In the genomic region with DNA sequence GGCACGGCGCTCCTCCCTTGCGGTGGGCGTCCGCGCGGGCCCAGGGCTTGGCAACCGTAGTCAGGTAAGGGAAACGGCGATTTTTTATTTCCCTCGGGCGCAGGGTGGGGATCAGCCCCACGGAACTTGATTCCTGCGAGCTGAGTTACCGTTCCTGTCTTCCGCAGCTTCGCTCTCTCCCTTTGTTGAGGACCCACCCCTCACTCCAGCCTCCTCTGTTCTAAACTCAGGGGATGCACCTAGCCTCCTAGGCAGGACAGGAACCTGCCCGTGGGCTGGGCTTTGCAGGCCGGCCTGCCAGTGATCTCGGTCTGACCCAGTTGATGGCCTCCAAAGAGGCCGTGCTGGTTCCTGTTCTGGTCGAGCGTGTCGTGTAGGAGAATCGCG, we compare ENCODE assay signal across 8 mouse cellular contexts. TPM values are rescaled to one million over a fixed set of nuclear protein-coding genes. Genes with fewer than 3 reads are reported as not detected.
DNase-seq lines count a peak whose midpoint lies in the region; ATAC-seq and TF ChIP-seq lines count a peak whose summit lies in the region.

No protein-coding gene starts in this region.

- peaks cover 18% of the 10 kb centered on the region for H3K4me1 ChIP-seq in heart, embryonic 11.5 days (ENCODE audit: control insufficient read depth, insufficient read depth, low read length)
- H3K4me1 ChIP-seq in ES-E14 (ENCODE audit: control insufficient read depth in 2 of 2, insufficient read depth in 2 of 2, low read length in 2 of 2, poor library complexity in 1 of 2) = peaks cover 0 to 2% of the 10 kb centered on the region in 2 experiments; a peak in 1 of 4 replicates
- H3K4me1 ChIP-seq in megakaryocyte, embryonic 14.5 days = peaks cover 64% of the 10 kb centered on the region

- H3K4me3 ChIP-seq in heart, embryonic 11.5 days (ENCODE audit: low read depth, low read length) = peak overlapping the region; percentile 54
- peak overlapping the region; percentile 77 to 79 for H3K4me3 ChIP-seq in ES-E14 (ENCODE audit: insufficient read depth in 1 of 2, low read depth in 1 of 2, low read length in 2 of 2, poor library complexity in 1 of 2, severe bottlenecking in 1 of 2)
- peak overlapping the region; percentile 100 for H3K4me3 ChIP-seq in megakaryocyte, embryonic 14.5 days (replicated peaks)

- H3K36me3 ChIP-seq in heart, embryonic 11.5 days (ENCODE audit: control insufficient read depth, insufficient read depth, low read length) = peaks cover 15% of the 10 kb centered on the region
- peaks cover 15% of the 10 kb centered on the region for H3K36me3 ChIP-seq in ES-E14 (ENCODE audit: control insufficient read depth, insufficient read depth, low read length, poor library complexity, severe bottlenecking)
- H3K36me3 ChIP-seq in megakaryocyte, embryonic 14.5 days (replicated peaks; ENCODE audit: low read length) = peaks cover 56% of the 10 kb centered on the region

- in situ Hi-C loops in ES-E14 (cut with MboI; ENCODE audit: low sequenced_read_pairs in 2 of 2, unreplicated experiment in 2 of 2) = no loop called here

- WGBS in heart, embryonic 11.5 days (ENCODE audit: insufficient replicate concordance) = under 1% methylated on average over 26 of the region's 26 CpGs

- H3K4me2 ChIP-seq in heart, embryonic 11.5 days = peak overlapping the region; percentile 67

- no peak for DNase-seq in heart, postnatal 25 days (ENCODE audit: low spot score)
- DNase-seq in ES-E14 (ENCODE audit: low read depth, low spot score) = no peak
- no peak for DNase-seq in urinary bladder, postnatal 10 days (ENCODE audit: low spot score)
- DNase-seq in right cerebral cortex, postnatal 4 days = no peak
- no peak for DNase-seq in kidney, adult 18-20 months

- H3K9ac ChIP-seq in heart, embryonic 11.5 days (ENCODE audit: low read depth, low read length) = peak overlapping the region; percentile 75
- H3K9ac ChIP-seq in ES-E14 (ENCODE audit: insufficient read depth, low read depth, low read length, poor library complexity, severe bottlenecking) = peak overlapping the region; percentile 95

- no peak; the same call in 1 of the 2 replicates for ATAC-seq in heart, embryonic 11.5 days (replicated peaks; ENCODE audit: insufficient number of reproducible peaks, low FRiP score, low TSS enrichment)
- ATAC-seq in granulocyte monocyte progenitor cell, adult 5-6 weeks (replicated peaks; ENCODE audit: poor library complexity, severe bottlenecking) = peak; percentile 6

- H3K27ac ChIP-seq in heart, embryonic 11.5 days (ENCODE audit: low read depth, low read length) = peak overlapping the region; percentile 95
- H3K27ac ChIP-seq in ES-E14 (ENCODE audit: insufficient read depth, low read depth, low read length, poor library complexity, severe bottlenecking) = peak overlapping the region; percentile 70

- H3K9me3 ChIP-seq in heart, embryonic 11.5 days (replicated peaks; ENCODE audit: control insufficient read depth, low read length) = no peaks in the 10 kb centered on the region
- no peaks in the 10 kb centered on the region for H3K9me3 ChIP-seq in ES-E14 (ENCODE audit: control insufficient read depth, insufficient read depth, low read depth, low read length)
- H3K9me3 ChIP-seq in megakaryocyte, embryonic 14.5 days = no peaks in the 10 kb centered on the region

- intact Hi-C loops in heart, postnatal 25 days (cut with DNase I) = loop anchor here (10.0 kb wide), 1 partner anchor 276 kb away; a partner anchor contains a TSS

- no peaks in the 10 kb centered on the region for H3K27me3 ChIP-seq in heart, embryonic 11.5 days (ENCODE audit: control insufficient read depth, insufficient read depth, low read length)
- H3K27me3 ChIP-seq in megakaryocyte, embryonic 14.5 days (replicated peaks) = no peaks in the 10 kb centered on the region

TF ChIP-seq in ES-E14, 5 proteins besides CTCF, POLR2A, EP300 and RAD21:
- TF ChIP-seq ZC3H11A (IDR thresholded peaks at IDR 0.05; ENCODE audit: borderline replicate concordance, low read depth, low read length) (no peak), MAFK (IDR thresholded peaks at IDR 0.05; ENCODE audit: insufficient read depth, low read depth, low read length) (no peak), HCFC1 (IDR thresholded peaks at IDR 0.05; ENCODE audit: borderline replicate concordance, insufficient read depth, low read length) (no peak), CHD2 (IDR thresholded peaks at IDR 0.05; ENCODE audit: low read depth, low read length) (no peak), ZNF384 (IDR thresholded peaks at IDR 0.05; ENCODE audit: low read depth, low read length) (no peak)

RNA-seq across cellular contexts. Expression of a gene that starts 0.4 kb away (rescaled TPM):
- polyA plus RNA-seq in heart, embryonic 11.5 days (2014; fragmentation: Nextera tagmentation; extraction: Ambion mirVana) = 41.5 and 42.3 TPM in 2 replicates
- 10 to 100 TPM; 19.8 to 20.2 TPM for total RNA-seq in heart, postnatal 25 days (2021)
- 15.0 and 17.8 TPM in 2 replicates for total RNA-seq in ES-E14 (2012; rRNA removed)
- 15.0 and 27.7 TPM in 2 replicates for total RNA-seq in granulocyte monocyte progenitor cell, adult 5-6 weeks (2014; fragmentation: Nextera tagmentation)
- 19.7 and 26.2 TPM in 2 replicates for total RNA-seq in granulocyte monocyte progenitor cell, adult 5-6 weeks (2017)
- 5.7 and 19.6 TPM in 2 replicates for polyA plus RNA-seq in megakaryocyte, embryonic 14.5 days (2012; ENCODE audit: insufficient read depth, low replicate concordance)

RNA-seq across cellular contexts. Expression of a gene that starts 0.7 kb away (rescaled TPM):
- polyA plus RNA-seq in heart, embryonic 11.5 days (2014; fragmentation: Nextera tagmentation; extraction: Ambion mirVana) = 171 and 186 TPM in 2 replicates
- total RNA-seq in heart, postnatal 25 days (2021) = 1 to 10 TPM; 2.4 TPM
- 120 and 132 TPM in 2 replicates for total RNA-seq in ES-E14 (2012; rRNA removed)
- total RNA-seq in granulocyte monocyte progenitor cell, adult 5-6 weeks (2014; fragmentation: Nextera tagmentation) = 79.1 and 81.0 TPM in 2 replicates
- 186 and 201 TPM in 2 replicates for total RNA-seq in granulocyte monocyte progenitor cell, adult 5-6 weeks (2017)
- polyA plus RNA-seq in megakaryocyte, embryonic 14.5 days (2012; ENCODE audit: insufficient read depth, low replicate concordance) = 4.6 and 33.1 TPM in 2 replicates

RNA-seq across cellular contexts. Expression of a gene that starts 6.3 kb away (rescaled TPM):
- 162 and 166 TPM in 2 replicates for polyA plus RNA-seq in heart, embryonic 11.5 days (2014; fragmentation: Nextera tagmentation; extraction: Ambion mirVana)
- 10 to 100 TPM; 15.3 to 16.2 TPM for total RNA-seq in heart, postnatal 25 days (2021)
- total RNA-seq in ES-E14 (2012; rRNA removed) = 98.6 and 123 TPM in 2 replicates
- 154 and 174 TPM in 2 replicates for total RNA-seq in granulocyte monocyte progenitor cell, adult 5-6 weeks (2014; fragmentation: Nextera tagmentation)
- 251 and 253 TPM in 2 replicates for total RNA-seq in granulocyte monocyte progenitor cell, adult 5-6 weeks (2017)
- 14.6 and 43.9 TPM in 2 replicates for polyA plus RNA-seq in megakaryocyte, embryonic 14.5 days (2012; ENCODE audit: insufficient read depth, low replicate concordance)

RNA-seq across cellular contexts. Expression of a gene that starts 28.9 kb away (rescaled TPM):
- polyA plus RNA-seq in heart, embryonic 11.5 days (2014; fragmentation: Nextera tagmentation; extraction: Ambion mirVana) = 1.5 and 2.0 TPM in 2 replicates
- 1 to 10 TPM; 1.1 to 1.3 TPM for total RNA-seq in heart, postnatal 25 days (2021)
- total RNA-seq in ES-E14 (2012; rRNA removed) = 0.13 TPM in 1 of 2 replicates, not detected in the other
- 0.75 TPM in 1 of 2 replicates, not detected in the other for total RNA-seq in granulocyte monocyte progenitor cell, adult 5-6 weeks (2014; fragmentation: Nextera tagmentation)
- total RNA-seq in granulocyte monocyte progenitor cell, adult 5-6 weeks (2017) = 0.15 and 0.30 TPM in 2 replicates
- not detected in 2 replicates for polyA plus RNA-seq in megakaryocyte, embryonic 14.5 days (2012; ENCODE audit: insufficient read depth, low replicate concordance)

RNA-seq across cellular contexts. Expression of a gene that starts 29.2 kb away (rescaled TPM):
- 56.6 and 59.5 TPM in 2 replicates for polyA plus RNA-seq in heart, embryonic 11.5 days (2014; fragmentation: Nextera tagmentation; extraction: Ambion mirVana)
- 10 to 100 TPM; 24.6 to 25.2 TPM for total RNA-seq in heart, postnatal 25 days (2021)
- total RNA-seq in ES-E14 (2012; rRNA removed) = 21.4 and 22.4 TPM in 2 replicates
- total RNA-seq in granulocyte monocyte progenitor cell, adult 5-6 weeks (2014; fragmentation: Nextera tagmentation) = 23.7 and 40.1 TPM in 2 replicates
- 15.7 and 16.1 TPM in 2 replicates for total RNA-seq in granulocyte monocyte progenitor cell, adult 5-6 weeks (2017)
- polyA plus RNA-seq in megakaryocyte, embryonic 14.5 days (2012; ENCODE audit: insufficient read depth, low replicate concordance) = 54.8 and 80.4 TPM in 2 replicates

Comparison
In these comparisons a context has a peak if more than half of its experiments do, and no peak if none do; other contexts are left out.
1. RNA of a gene that starts 0.7 kb away (total RNA-seq): 79.1 to 201 TPM in granulocyte monocyte progenitor cell, adult 5-6 weeks and 120 to 132 TPM in ES-E14; 2.4 TPM in heart, postnatal 25 days; every median in the first group is over 10 times any median in the second.
2. Peak in every context shown above with its lines, with median percentiles within 50 percentile points of each other: H3K4me3 ChIP-seq.